Mouse (Mus musculus) embryo, embryonic 11.5 days (tissue): Measurements from ENCODE around the gene Dnmt3a.

ENCODE experiments used
- DNase-seq: peaks from one replicate; pipeline ENCODE4 v3.0.0-alpha.2; 2012; ENCODE audit warnings: low read depth, low spot score

The Dnmt3a gene

DNA sequence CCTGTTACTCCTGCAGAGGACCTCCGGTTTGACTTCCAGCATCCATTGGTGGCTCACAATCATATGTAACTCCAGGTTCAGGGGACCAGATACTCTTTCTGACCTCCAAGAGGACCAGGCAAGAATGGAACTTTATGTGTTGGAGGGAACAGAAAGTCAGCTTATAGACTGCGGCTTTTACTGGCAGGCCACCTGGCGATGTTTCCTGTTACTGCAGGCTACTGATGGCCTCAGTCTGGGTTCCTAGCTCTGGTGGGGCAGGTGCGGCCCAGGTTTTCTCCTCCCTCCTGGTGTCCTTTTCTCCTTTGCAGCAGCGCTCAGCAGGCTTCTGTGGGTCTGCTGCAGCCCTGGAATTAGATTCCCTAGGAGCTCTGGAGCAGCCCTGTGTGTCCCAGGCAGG, 46.7 kb downstream of the Dnmt3a start:
- DNase-seq: no peak

DNA sequence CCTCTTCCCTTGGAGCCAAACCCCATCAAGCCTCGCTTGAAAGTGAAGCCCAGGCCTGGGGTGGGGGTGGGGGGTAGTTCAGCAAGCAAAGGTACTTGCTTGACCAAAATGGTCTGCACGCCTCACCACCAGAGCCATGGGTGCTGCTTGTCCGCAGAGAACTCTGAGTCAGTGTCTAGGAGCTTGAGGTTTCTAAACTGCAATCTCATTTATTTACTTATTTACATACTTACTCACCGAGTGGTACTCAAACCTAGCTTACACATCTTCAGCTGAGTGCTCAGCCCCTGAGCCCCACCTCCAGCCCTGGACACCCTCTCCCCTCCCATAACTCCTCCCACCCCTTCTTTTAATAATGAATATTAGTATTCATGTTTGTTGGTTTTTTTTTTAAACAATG, 48.6 kb downstream of the Dnmt3a start:
- DNase-seq: no peak

DNA sequence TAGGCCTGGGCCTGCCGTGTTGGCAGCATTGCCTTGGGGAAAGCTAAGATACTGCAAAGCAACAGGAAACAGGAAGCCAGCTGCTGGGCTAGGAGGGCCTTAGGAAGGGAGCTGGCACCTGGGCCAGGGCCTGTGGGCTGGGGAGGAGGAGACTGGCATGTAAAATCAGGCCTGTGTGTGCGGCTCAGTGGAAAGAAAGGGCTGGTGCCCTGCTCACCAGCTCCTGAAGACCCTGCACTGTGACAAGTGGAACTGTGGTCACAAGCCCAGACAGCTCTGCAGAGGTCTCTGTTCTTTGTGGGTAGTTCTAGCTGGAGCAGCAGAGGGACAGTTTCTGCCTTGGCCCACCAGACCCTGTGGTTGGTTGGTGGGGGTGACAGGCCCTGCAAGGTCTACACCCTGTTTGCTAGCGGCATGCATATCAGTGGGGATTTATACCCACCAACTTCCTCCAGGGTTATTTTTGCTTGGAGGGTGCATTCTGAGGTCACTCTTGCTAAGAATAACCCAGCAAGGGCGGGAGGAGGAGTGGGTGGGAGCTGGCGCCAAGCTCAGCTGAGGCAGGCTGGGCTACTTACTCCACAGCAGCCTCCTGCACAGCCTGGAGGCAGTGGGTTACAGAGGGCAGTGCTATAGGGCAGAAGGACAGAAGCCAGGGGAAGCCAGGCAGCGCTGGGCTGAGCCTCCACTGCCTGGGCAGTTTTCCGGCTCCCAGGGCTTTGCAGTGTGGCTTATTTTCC, 50.1 kb downstream of the Dnmt3a start:
- no peak for DNase-seq

DNA sequence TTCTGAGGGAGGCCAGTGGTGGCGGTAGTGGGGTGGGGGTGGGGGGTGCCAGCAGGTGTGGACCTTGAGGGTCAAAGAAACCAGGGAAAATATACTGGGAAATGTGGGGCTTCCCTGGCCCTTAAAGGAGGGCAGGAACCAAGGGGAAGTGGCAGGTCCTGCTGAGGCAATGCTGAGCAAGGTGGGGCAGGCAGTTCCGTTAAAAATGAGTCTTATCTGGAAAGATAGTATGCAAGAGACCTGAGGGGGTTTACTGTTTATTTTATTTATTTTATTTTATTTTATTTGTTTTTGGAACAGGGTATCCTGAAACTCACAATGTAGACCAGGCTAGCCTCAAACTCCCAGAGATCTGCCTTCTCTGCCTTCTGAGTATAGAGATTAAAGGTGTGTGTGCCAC, 50.9 kb downstream of the Dnmt3a start:
- DNase-seq: no peak

DNA sequence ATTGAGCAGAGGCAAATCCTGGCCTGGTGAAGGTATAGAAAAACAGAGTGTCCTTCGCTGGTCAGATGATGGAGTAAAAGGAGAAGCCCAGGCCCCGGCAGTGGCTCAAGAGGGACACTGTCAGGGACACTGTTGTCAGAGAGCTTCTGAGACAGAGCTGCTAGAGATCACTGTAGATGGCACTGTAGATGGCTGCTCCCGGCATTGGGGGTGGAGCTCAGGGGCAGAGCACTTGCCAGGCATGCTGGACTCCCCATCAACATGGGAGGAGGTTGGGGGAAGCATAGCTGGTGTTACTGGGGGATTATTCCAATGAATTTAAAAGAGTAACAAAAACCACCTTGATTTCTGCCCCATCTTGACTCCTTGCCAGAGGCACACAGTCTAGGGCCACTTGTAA, 51.4 kb downstream of the Dnmt3a start:
- no peak for DNase-seq

DNA sequence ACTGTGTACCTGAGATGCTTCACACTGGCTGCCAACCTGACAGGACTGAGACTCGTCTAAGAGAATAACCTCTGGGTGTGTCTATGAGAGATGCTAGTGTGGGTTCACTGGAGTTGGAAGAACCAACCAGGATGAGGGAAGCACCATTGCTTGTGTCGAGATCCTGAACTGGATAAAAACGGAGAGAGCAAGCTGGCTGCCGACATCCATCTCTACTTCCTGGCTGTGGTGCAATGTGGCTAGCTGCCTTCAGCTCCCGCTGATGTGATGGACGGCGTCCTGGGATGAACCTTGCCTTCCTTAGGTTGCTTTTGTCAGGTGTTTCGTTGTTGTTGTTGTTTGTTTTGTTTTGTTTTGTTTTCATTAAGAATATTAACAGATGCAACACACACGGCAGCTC, 52.0 kb downstream of the Dnmt3a start:
- DNase-seq: no peak

DNA sequence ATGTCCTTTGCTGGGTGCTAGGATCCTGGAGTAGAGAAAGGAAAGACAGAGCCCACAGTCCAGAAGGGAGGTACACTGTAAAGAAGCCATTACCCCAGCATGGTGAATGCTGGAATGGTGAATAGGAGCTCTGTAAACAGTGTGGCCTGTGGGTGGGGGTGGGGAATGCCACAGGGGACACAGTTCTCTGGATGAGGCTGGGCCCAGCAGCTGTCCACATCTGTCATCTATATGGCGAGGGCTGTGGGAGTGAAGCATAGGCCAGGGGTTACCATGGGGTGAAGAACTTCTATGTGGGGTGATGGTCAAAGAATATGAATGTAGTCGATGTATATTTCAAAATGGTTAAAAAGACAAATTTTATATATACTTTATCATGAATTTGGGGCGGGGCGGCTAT, 52.9 kb downstream of the Dnmt3a start:
- DNase-seq: no peak

DNA sequence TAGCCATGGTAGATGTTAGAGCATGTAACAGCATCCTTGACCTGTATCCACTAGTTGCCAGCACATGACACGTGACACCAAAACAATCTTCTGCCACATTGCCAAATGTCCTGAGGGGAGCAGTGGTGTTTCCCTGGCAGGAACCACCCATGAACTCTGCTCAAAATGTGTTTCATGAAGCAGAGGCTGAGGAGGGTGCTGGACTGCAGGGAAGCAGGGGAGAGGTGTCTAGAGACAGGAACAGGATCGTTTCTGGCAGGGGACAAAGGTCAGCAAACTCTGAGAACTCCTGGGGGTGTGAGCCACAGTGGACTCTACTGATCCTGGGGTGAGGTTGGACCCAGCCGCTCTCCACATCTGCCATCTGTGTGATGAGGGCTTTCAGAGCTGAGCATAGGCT, 53.7 kb downstream of the Dnmt3a start:
- DNase-seq: no peak

DNA sequence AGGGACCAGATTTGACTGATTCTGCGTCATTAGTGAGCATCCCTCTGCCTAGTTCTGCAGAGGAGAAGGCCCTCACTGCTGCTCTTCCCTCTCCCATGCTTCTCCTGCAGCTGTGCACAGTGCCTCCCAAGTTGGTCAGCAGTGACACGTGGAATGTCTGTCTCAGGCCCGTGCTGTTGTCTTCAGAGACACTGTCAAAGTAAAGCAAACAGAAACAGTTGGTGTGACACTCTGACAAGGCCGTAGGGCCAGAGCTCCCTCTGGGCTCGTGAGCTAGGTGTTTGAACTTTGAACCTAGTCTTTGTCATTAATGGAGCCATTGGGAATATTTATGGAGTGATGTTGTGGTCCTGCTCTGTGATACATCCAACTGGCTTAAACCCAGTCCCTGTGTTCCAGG, 54.2 kb downstream of the Dnmt3a start:
- no peak for DNase-seq

DNA sequence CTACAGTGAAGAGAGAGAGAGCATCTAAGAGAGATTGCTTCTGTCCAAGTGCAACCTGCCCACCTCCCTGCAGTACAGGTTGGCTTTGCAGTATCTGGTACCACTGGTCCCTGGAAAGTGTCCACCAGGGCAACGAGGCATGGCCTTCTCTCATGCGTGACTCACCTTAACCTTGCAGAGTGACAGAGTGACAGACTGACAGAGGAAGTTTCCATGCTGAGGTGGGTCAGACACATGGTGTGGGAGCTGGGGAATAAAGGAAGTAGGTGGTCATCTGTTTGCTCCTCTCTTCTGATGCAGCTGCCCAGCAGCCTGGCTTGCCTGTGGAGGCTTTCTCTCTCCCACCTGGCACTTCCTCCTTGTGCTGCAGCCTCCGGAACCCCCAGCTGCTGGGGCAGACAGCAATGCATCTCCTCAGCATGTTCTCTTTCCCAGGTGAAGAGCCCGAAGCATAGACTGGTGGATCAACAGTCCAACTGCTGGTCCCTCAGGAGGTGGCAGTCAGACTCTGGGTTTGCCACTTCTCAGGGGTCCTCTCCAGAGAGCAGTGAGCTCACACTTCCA, 55.9 kb downstream of the Dnmt3a start:
- DNase-seq: no peak

DNA sequence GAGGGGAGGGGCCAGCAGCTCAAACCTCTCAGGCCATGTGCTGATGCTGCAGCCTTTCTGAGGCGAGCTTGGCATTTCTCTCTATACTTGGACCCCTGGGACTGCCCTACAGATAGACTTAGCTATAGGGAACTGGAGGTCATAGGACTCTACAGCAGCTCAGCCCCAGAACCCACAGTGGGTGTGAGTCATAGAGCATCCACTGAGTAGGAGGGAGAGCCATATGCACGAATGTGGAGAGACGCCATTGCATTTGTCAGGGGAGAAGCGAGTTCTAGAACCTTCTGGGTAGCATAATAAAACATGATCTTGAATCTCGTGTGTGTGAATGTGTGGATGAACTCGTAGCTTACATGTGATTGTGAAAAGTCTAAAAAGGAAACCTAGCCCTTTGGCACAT, 56.4 kb downstream of the Dnmt3a start:
- no peak for DNase-seq

DNA sequence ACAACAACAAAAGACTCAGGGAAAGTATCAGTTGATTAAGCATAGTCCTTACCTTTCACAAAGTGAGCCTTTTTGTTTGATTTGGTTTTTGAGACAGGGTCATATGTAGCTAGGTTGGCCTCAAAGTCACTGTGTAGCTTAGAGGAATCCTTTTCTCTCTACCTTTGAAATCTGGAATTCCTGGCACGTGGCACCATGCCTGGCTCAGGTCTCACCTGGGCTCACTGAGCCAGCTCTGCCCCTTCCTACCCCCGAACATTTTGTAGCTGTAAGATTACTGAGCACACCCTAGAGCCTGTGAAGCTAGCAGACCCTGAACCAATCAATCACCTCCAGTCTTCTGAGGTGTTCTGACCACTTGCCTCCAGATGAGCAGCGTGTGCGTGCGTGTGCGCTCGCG, 58.4 kb downstream of the Dnmt3a start:
- DNase-seq: no peak

DNA sequence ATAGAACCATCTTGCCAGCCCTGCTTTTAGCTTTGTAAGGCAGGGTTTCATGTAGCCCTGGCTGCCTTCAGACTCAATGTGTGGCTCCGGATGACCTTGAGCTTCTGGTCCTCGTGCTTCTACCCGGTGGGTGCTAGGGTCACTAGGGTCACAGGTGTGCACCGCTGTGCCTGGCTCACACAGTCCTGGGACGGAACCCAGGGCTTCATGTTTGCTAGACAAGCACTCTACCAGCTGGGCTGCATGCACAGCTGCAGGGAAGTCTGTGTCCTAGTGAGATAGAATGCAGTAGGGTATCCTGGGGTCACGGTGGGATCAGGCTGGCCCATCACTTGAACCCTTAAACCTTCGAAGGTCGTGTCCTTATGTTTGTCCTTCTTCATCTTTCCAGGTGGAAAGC, 59.8 kb downstream of the Dnmt3a start:
- DNase-seq: no peak

DNA sequence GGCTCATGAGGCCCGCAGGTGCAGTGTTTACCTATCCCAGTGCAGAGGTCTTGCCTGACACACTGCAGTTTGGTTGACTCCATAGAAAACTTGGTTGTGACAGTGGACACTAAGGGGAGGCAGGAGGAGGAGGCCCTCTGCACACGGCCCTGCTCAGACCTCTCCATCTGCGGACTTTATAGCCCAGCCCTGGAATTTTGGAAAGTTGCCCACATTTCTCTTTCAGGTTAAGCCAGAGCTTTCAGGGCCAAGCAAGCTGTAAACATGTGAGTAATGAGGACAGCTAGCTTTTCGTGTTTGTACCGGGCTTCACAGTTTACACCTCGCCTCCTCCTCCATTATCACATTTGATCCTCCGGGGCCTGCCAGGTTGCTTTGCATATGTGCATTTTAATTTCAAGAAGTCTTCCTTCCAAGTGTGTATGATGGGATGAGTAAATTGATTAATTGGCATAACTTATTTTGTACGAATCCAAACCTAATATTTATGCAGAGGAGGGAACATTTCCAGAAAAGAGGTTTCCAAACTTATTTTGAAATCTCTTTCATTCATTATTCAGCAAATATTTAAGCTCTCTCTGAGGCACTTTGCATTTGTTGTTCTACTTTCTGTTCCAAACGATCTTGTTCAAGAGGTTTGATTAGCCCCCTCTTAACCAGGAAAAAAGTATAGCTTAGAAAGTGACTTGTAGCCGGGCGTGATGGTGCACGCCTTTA, 61.0 kb downstream of the Dnmt3a start:
- no peak for DNase-seq

DNA sequence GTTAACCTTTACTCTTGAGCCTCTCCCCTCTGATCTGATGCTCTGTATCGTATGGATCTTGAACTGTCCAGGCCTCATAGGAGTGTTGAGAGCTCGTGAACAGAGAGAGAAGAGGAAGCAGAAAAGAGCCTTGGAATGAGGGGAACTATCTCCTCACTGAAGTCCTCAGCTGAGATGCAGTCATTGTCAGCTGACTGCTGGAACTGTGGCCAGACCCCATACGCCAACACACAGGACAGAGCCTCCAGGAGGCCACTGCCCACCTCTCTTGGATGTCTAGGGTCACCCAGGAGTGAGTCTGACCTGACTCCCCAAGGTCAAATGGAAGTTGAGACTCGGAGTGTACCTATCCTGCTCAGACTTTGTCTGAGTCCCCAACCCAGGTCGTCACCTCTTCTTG, 62.3 kb downstream of the Dnmt3a start:
- no peak for DNase-seq

DNA sequence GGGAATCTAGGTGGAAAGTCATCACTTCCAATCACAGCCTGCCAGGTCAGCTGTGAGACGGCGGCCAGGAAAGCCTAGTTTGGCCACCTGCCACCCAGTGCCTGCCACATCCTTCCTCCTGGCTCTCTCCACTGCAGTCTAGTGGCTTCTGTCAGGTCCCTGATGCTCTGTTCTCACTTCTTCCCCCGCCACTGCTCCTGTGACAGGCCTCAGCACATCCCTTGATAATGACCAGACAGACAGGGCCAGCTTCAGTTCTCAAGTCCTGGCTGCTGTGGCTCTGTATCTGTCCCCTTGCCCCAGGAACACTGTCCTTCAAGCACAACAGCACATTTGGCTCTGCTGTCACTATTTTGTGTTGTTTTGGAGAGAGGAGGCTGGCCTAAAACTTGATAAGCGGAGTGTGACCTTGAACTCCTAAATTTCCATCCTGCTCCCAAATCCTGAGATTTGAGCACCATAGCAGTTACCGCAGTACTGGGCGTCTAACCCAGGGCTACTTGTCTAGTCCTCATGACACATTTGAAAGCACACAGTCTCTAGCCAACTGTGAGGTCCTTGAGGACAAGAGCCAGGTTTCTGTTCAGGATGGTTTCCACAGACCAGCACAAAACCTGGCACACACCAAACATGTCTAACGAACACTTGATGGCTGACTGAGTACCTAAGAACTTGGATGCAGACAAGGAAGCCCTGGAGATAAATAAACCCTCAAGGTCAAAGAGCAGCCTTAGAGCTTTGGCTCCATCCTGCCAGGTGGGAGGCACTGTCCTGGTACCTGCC, 63.1 kb downstream of the Dnmt3a start:
- DNase-seq: no peak

DNA sequence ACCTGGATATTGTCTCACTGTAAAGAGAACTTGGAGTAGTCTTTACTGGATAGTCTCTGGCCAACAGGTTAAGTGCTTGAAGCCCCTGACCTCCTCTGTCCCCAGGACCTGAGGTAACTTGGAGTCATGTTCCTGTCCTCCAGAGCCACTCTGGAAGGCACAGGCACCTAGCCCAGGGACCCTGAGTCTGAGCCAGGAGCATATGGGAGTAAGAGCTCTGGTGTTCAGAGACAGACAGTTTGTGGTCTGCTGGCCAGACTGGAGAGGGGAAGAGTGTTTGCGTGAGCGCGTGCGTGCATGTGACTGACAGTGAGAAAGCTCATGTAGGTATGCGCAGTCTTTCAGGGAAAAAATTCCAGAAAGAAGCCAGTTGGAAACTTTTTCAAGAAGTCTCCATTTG, 64.2 kb downstream of the Dnmt3a start:
- DNase-seq: no peak

DNA sequence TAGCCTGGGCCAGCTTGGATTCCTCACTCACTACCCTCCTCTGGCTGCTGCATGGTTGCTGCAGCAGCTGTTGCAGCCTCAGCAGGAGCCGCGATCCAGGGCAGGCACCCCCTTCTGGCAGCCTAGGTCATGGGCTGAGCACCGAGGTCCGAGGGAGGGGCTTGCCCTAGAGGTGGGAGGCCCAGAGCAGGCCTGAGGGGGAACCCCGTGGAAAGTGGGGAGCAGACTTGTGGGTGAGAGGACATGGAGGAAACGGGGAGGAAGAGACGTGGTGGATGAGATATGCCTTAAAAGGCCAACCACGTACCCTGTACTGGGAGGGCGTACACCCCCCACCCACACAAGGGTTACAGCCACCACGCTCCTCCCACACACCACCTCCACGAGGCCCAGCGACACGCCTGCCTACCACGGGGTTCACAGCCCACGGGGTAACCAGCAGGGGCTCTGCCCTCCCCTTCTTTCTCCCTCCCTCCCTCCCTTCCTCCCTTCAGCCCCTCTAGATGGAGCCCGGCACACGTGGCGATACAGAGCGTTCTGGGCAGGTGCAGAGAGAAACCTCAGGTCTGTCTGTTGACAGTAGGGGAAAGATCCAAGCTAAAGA, 65.2 kb downstream of the Dnmt3a start:
- no peak for DNase-seq

DNA sequence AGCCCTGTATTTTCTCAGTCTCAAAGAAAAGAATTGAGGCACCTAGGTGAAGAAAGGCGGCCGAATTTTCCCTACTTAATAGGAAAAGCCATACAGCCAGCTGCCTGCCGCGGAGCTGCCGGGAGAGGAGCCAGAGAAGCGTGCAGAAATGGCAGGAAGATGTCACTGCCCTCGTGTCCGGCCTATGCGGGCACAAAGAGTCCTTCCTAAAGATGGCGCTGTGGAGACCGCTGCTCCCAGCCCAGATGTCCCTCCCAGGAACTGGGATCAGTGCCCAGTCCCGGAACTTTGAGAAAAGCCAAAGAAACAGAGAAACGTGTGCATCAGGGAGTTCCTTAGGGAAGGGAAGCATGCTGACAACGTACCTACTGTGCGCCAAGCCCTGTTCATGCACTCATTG, 65.8 kb downstream of the Dnmt3a start:
- DNase-seq: no peak

DNA sequence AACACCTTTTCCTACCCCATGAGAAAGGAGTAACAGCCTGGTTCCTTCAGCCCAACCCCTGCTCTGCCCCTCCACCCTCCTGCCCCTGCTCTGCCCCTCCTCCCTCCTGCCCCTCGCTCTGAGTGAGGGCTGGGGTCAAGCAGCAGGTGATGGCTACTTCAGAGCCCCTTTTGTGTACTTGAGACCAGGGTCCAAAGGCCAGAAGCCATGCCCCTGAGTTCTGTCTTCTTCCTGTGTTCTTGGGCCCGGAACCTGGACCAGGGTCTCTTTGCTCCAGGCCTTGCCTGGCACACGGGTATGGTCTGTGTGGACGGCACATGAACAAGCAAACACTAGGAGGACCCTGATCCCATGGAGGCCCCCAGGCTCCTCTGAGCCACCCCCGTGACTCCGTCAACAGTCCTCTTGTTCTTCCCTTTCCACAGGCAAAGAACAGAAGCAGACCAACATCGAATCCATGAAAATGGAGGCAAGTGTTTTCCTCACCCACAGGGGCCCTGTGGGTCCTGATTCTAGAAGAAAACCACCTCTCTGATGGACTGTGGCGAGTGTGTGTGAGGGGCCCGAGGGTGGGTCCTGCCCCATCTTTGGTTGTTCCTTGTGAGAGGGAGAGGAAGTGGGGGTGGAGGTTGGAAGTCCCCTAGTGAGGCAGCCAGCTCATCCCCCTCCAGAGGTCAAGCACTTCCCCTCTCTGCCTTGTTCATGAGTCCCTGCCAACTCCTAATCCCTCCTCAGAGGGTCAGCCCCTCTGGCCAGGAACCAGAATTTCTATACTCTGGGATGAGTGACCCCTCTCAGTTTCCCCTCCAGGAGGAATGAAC, 66.8 kb downstream of the Dnmt3a start:
- no peak for DNase-seq

DNA sequence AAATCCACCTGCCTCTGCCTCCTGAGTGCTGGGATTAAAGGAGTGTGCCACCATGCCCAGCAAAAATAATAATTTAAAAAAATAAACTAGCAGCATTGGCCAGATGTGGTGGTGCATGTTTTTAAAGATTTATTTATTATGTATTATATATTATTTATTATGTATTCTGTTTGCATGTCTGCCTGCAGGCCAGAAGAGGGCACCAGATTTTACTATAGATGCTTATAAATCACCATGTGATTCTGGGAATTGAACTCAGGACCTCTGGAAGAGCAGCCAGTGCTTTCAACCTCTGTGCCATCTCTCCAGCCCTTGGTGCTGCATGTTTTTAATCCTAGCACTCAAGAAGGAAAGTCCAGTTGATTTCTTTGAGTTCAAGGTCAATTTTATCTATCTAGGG, 69.7 kb downstream of the Dnmt3a start:
- no peak for DNase-seq
